Mouse (Mus musculus) CH12.LX (cell line): ENCODE data around the gene Phpt1.

Experiments
- CHD2 ChIP-seq: IDR thresholded peaks from 2 replicates; pipeline ENCODE4 v1.6.1; 2011; ENCODE audit warnings: low read length, improper control_type of control experiment
- CTCF ChIP-seq, 2 experiments: IDR thresholded peaks in 1 of 2; conservative IDR thresholded peaks in 1 of 2; 2 replicates each; pipeline ENCODE4 v1.5.1; 2011 to 2012; ENCODE audit warnings: low read depth in 2 of 2, low read length in 2 of 2, improper control_type of control experiment in 1 of 2, inconsistent platforms in 1 of 2, mild to moderate bottlenecking in 1 of 2, moderate library complexity in 1 of 2
- ELF1 ChIP-seq: IDR thresholded peaks from 2 replicates; pipeline ENCODE4 v1.6.1; 2014; ENCODE audit warnings: low read depth, mild to moderate bottlenecking, inconsistent platforms, low read length, improper control_type of control experiment
- EP300 ChIP-seq: IDR thresholded peaks from 2 replicates; pipeline ENCODE4 v1.6.1; 2011; ENCODE audit warnings: low read length, improper control_type of control experiment
- GABPA ChIP-seq: IDR thresholded peaks from 2 replicates; pipeline ENCODE4 v1.6.1; 2012; ENCODE audit warnings: low read depth, low read length, improper control_type of control experiment, inconsistent platforms; ENCODE audit not compliant: insufficient replicate concordance
- JUN ChIP-seq: IDR thresholded peaks from 2 replicates; pipeline ENCODE4 v1.6.1; 2011; ENCODE audit warnings: low read depth, mild to moderate bottlenecking, low read length, improper control_type of control experiment, moderate library complexity; ENCODE audit not compliant: insufficient read depth
- MAFK ChIP-seq: IDR thresholded peaks from 2 replicates; pipeline ENCODE4 v1.6.1; 2011; ENCODE audit warnings: low read length, improper control_type of control experiment; ENCODE audit not compliant: insufficient replicate concordance
- MAX ChIP-seq: IDR thresholded peaks from 2 replicates; pipeline ENCODE4 v1.6.1; 2011; ENCODE audit warnings: low read length, improper control_type of control experiment
- MAZ ChIP-seq: IDR thresholded peaks from 2 replicates; pipeline ENCODE4 v1.6.1; 2012; ENCODE audit warnings: low read depth, mild to moderate bottlenecking, inconsistent platforms, low read length, improper control_type of control experiment, moderate library complexity
- POLR2A ChIP-seq: IDR thresholded peaks from 2 replicates; pipeline ENCODE4 v1.6.1; 2011; ENCODE audit warnings: low read depth, mild to moderate bottlenecking, improper control_type of control experiment, low read length
- TBP ChIP-seq: conservative IDR thresholded peaks from 2 replicates; pipeline ENCODE4 v1.6.1; 2011; ENCODE audit warnings: low read depth, low read length, improper control_type of control experiment
- USF1 ChIP-seq: IDR thresholded peaks from 2 replicates; pipeline ENCODE4 v1.6.1; 2014; ENCODE audit warnings: low read depth, mild to moderate bottlenecking, inconsistent platforms, low read length, improper control_type of control experiment
- ZC3H11A ChIP-seq: IDR thresholded peaks from 2 replicates; pipeline ENCODE4 v1.6.1; 2012; ENCODE audit warnings: low read depth, mild to moderate bottlenecking, inconsistent platforms, low read length, improper control_type of control experiment

DNA sequence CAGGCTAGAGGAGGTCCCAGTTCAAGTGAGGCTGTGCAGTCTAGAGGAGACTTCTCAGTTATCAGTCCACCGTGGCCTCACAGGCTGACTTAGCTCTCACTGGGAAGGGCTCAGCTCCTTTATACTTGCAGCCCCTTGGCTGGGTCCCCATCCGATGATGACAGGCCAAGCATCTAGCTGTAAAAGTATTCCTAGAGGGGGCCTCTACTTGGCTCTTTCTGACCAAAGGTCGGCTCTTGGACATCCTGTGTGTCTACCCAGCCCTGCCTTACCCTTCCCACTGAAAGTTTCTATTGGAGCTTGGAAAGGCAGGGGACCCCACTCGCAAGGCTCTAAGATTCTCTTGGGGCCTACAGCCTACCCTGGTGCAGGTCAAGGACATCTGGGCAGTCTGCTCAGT, 3.8 kb downstream of the Phpt1 start:
- TF ChIP-seq POLR2A = no peak
- TF ChIP-seq EP300 = no peak
- TF ChIP-seq JUN = no peak
- TF ChIP-seq MAZ = no peak
- no peak for TF ChIP-seq CTCF (conservative IDR thresholded peaks at IDR 0.05 in 1 of 2, IDR thresholded peaks at IDR 0.05 in 1 of 2; ENCODE audit: low read depth in 2 of 2, low read length in 2 of 2)
- TF ChIP-seq MAFK = no peak
- no peak for TF ChIP-seq CHD2
- TF ChIP-seq ZC3H11A = no peak
- TF ChIP-seq TBP = no peak
- TF ChIP-seq USF1 = no peak
- no peak for TF ChIP-seq ELF1
- no peak for TF ChIP-seq MAX
- no peak for TF ChIP-seq GABPA
